Mouse (Mus musculus): ENCODE measurements around the gene Capsl. TPM values are rescaled to one million over a fixed set of nuclear protein-coding genes. Genes with fewer than 3 reads are reported as not detected.

Gene Capsl
- 0.55 and 0.96 TPM in 2 replicates for polyA plus RNA-seq (2015; fragmentation: Nextera tagmentation; extraction: Ambion mirVana)

GRCm38 (mm10) chr15:9435534-9436180, at the start of gene Capsl:
Gene Capsl, plus strand, starts transcription at chr15:9436028.

Other genes starting within 250 kb of the Capsl start
- not detected in 2 replicates for gene Ugt3a1, start 159.1 kb upstream of the Capsl start, polyA plus RNA-seq (2015; fragmentation: Nextera tagmentation; extraction: Ambion mirVana)
- gene Ugt3a2, start 100.5 kb upstream of the Capsl start, polyA plus RNA-seq (2015; fragmentation: Nextera tagmentation; extraction: Ambion mirVana): not detected in 2 replicates
- gene Il7r, start 94.1 kb downstream of the Capsl start, polyA plus RNA-seq (2015; fragmentation: Nextera tagmentation; extraction: Ambion mirVana): 3.6 and 6.9 TPM in 2 replicates